Mouse (Mus musculus) forebrain, embryonic 16.5 days (tissue): ENCODE data around the gene Trim30b. TPM values are rescaled to one million over a fixed set of nuclear protein-coding genes. Genes with fewer than 3 reads are reported as not detected.
"Not testable (repeated sequence)": the region's sequence is repeated elsewhere in the genome, so short reads cannot be mapped to it uniquely, and the experiment has no call there.

Experiments used
- ATAC-seq: fragments of 200-750 bp; cut with Nextera tagmentation; 2 replicates; pipeline ENCODE4 v1.8.0; 2017; ENCODE audit warnings: mild to moderate bottlenecking, moderate library complexity
- H3K27ac ChIP-seq: fragments of 300-500 bp; sonication (generic); 2 replicates; pipeline ENCODE4 v1.5.1; 2014; ENCODE audit warnings: low read length, control low read depth
- H3K27me3 ChIP-seq: fragments of 300-500 bp; sonication (generic); replicated peaks from 2 replicates; pipeline ENCODE4 v1.6.1; 2014; ENCODE audit warnings: low read length; ENCODE audit not compliant: control insufficient read depth, insufficient read depth
- H3K36me3 ChIP-seq: fragments of 300-500 bp; sonication (generic); 2 replicates; pipeline ENCODE4 v1.6.1; 2014; ENCODE audit not compliant: control insufficient read depth, insufficient read depth
- H3K4me1 ChIP-seq: fragments of 300-500 bp; sonication (generic); replicated peaks from 2 replicates; pipeline ENCODE4 v1.6.1; 2014; ENCODE audit warnings: low read length; ENCODE audit not compliant: control insufficient read depth, insufficient read depth
- H3K4me2 ChIP-seq: fragments of 300-500 bp; sonication (generic); 2 replicates; pipeline ENCODE4 v1.6.1; 2014; ENCODE audit warnings: mild to moderate bottlenecking, low read length, control low read depth
- H3K4me3 ChIP-seq: fragments of 300-500 bp; sonication (generic); replicated peaks from 2 replicates; pipeline ENCODE4 v1.5.1; 2014; ENCODE audit warnings: mild to moderate bottlenecking, low read length, control low read depth
- H3K9ac ChIP-seq: fragments of 300-500 bp; sonication (generic); replicated peaks from 2 replicates; pipeline ENCODE4 v1.6.1; 2014; ENCODE audit warnings: low read depth, low read length, control low read depth
- H3K9me3 ChIP-seq: fragments of 300-500 bp; sonication (generic); 2 replicates; pipeline ENCODE4 v1.6.1; 2016; ENCODE audit warnings: low read length; ENCODE audit not compliant: control insufficient read depth
- whole genome bisulfite sequencing: fragments of 180-500 bp; shearing (Covaris S2); extraction: QIAGEN DNeasy Blood & Tissue Kit; methylation state at CpG from one replicate; pipeline ENCODE4 v1.1.7; 2014; 5-methylcytosine and 5-hydroxymethylcytosine counted together
- polyA plus RNA-seq: library from polyadenylated mRNA; unstranded; fragments of >200 nt; fragmentation: Nextera tagmentation; extraction: Ambion mirVana; gene quantifications from 2 replicates; pipeline ENCODE4 v1.2.1, GENCODE M21; 2015

The Trim30b gene
- polyA plus RNA-seq, 1 experiment from 2014 or later = not detected

- not testable (repeated sequence) for H3K4me3 ChIP-seq, ATAC-seq, H3K9me3 ChIP-seq, H3K4me2 ChIP-seq, H3K27me3 ChIP-seq, H3K27ac ChIP-seq, H3K9ac ChIP-seq, H3K36me3 ChIP-seq, H3K4me1 ChIP-seq
- 85% methylated on average over 2 of the region's 4 CpGs for WGBS
Measured at GRCm38 (mm10) chr7:104340744-104341143, 28.9 kb downstream of the Trim30b start.

GRCm38 (mm10) chr7:104335547-104335946 is 34.1 kb downstream of the Trim30b start:
- not testable (repeated sequence) for H3K9me3 ChIP-seq, H3K4me1 ChIP-seq, H3K9ac ChIP-seq, H3K4me2 ChIP-seq, ATAC-seq, H3K4me3 ChIP-seq, H3K36me3 ChIP-seq, H3K27me3 ChIP-seq, H3K27ac ChIP-seq
- WGBS = 91% methylated on average over 3 of the region's 3 CpGs

DNA sequence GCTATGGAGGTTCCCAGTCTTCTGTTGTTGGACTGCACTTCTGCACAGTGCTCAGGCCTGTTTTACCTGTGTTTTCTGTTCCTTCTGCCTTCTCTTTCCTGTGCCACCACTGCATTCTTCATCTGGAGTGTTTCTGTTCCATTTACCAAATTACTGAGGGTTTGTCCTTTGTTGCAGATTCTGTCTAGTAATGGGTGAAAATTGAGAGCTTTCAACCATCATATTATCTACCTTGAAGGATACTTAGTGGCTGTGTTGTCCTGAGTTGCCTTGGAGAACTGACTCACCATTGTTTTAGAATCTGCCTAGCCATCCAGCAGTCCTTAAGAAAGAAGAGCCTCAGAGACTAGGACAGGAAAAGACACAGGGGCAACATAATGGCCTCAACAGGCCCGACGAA is 40.5 kb downstream of the Trim30b start, which contains the start of gene Trim34b:
Trim34b (plus strand) TSS at position 301 of the 400 bp plus-strand sequence.
- WGBS = 94% methylated on average over 2 of the region's 2 CpGs
- not testable (repeated sequence) for H3K9ac ChIP-seq, H3K4me3 ChIP-seq, H3K9me3 ChIP-seq, H3K27me3 ChIP-seq, ATAC-seq, H3K4me2 ChIP-seq, H3K27ac ChIP-seq, H3K36me3 ChIP-seq, H3K4me1 ChIP-seq

- WGBS = 83% methylated on average over 9 of the region's 9 CpGs
Measured at GRCm38 (mm10) chr7:104322028-104322427, 47.7 kb downstream of the Trim30b start.

GRCm38 (mm10) chr7:104315369-104316080 is 54.2 kb downstream of the Trim30b start, which contains the start of gene Trim12a:
Gene Trim12a (minus strand): TSS chr7:104315466.
- H3K9me3 ChIP-seq, H3K27ac ChIP-seq, H3K9ac ChIP-seq, H3K4me1 ChIP-seq, H3K27me3 ChIP-seq, H3K36me3 ChIP-seq: not testable (repeated sequence)
- 25% methylated on average over 4 of the region's 4 CpGs for WGBS
- Histone ChIP-seq H3K4me3 (peak within 1 kb of the TSS; percentile 21), H3K4me2 (peak within 1 kb of the TSS; percentile 23)
- ATAC-seq = peak; percentile 52; the same call in 1 of the 2 replicates

More at GRCm38 (mm10) chr7:104322028-104322427, 47.7 kb downstream of the Trim30b start:
- H3K9me3 ChIP-seq = no peaks in the 10 kb centered on the region
- no peak overlapping the region for H3K4me3 ChIP-seq
- no peak overlapping the region for H3K4me2 ChIP-seq
- no peak overlapping the region for H3K27ac ChIP-seq
- ATAC-seq = no peak
- no peaks in the 10 kb centered on the region for H3K27me3 ChIP-seq
- H3K36me3 ChIP-seq = no peaks in the 10 kb centered on the region
- H3K4me1 ChIP-seq = no peaks in the 10 kb centered on the region
- no peak overlapping the region for H3K9ac ChIP-seq

DNA sequence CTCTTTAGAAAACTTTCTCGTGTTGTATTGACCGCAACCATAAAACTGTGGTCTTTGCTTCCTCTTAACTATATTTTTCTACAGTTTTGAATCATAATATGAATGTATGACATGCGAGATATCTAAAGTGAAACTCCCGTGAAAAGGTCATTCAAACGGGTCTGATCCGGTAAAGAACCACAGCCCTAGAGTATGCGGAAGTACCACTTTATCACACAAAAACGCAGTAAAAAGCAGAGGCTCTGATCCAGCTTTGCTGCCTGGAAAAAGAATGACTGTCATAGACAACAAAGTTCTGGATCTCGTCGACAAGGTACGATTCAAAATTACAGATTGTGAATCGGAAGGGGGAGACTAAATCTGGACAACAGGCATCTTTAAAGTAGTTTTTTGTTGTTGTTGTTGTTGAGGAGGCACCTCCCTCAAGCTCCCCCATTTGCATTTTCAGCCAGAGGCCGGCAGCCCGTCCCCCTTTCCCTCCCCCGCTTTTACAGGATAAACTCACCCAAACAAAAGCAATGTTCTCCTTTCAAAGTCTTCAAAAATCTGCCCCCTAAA is 54.8 kb downstream of the Trim30b start:
- no peaks in the 10 kb centered on the region for H3K27me3 ChIP-seq
- no peaks in the 10 kb centered on the region for H3K9me3 ChIP-seq
- peak overlapping the region; percentile 23 for H3K4me2 ChIP-seq
- no peaks in the 10 kb centered on the region for H3K36me3 ChIP-seq
- no peak for ATAC-seq
- H3K4me1 ChIP-seq = no peaks in the 10 kb centered on the region
- peak overlapping the region; percentile 21 for H3K4me3 ChIP-seq
- H3K9ac ChIP-seq = no peak overlapping the region
- WGBS = 15% methylated on average over 15 of the region's 15 CpGs
- no peak overlapping the region for H3K27ac ChIP-seq

Other genes with a start within 250 kb of the Trim30b start
- not detected in 2 replicates for gene Ubqln5, start 240.1 kb downstream of the Trim30b start, polyA plus RNA-seq
- not detected in 2 replicates for gene Olfr643, start 232.5 kb downstream of the Trim30b start, polyA plus RNA-seq
- 0.10 TPM in 1 of 2 replicates, not detected in the other for gene Ubqln3, start 226.6 kb downstream of the Trim30b start, polyA plus RNA-seq
- not detected in 2 replicates for gene Ubqlnl, start 219.3 kb downstream of the Trim30b start, polyA plus RNA-seq
- 2.1 TPM in 1 of 2 replicates, not detected in the other for gene Olfm5, start 205.1 kb downstream of the Trim30b start, polyA plus RNA-seq
- gene Olfr648, start 186.5 kb downstream of the Trim30b start, polyA plus RNA-seq = 0.45 and 0.81 TPM in 2 replicates
- not detected in 2 replicates for gene Olfr649, start 173.9 kb downstream of the Trim30b start, polyA plus RNA-seq
- gene Trim6, start 151.1 kb downstream of the Trim30b start, polyA plus RNA-seq = 0.31 and 0.61 TPM in 2 replicates
- 0.54 and 0.67 TPM in 2 replicates for gene Trim34a, start 125.4 kb downstream of the Trim30b start, polyA plus RNA-seq
- gene Trim5, start 81.8 kb downstream of the Trim30b start, polyA plus RNA-seq = 0.23 TPM in 1 of 2 replicates, not detected in the other
- gene Trim12a, start 54.4 kb downstream of the Trim30b start, polyA plus RNA-seq = 0.96 and 1.6 TPM in 2 replicates
- gene Trim34b, start 40.4 kb downstream of the Trim30b start, polyA plus RNA-seq = not detected in 2 replicates
- 1.1 and 1.2 TPM in 2 replicates for gene Trim12c, start 16.5 kb downstream of the Trim30b start, polyA plus RNA-seq
- gene Trim30c, start 31.0 kb upstream of the Trim30b start, polyA plus RNA-seq = not detected in 2 replicates
- gene Trim30a, start 95.3 kb upstream of the Trim30b start, polyA plus RNA-seq = 0.42 and 0.70 TPM in 2 replicates
- 0.15 and 0.42 TPM in 2 replicates for gene Trim30d, start 138.0 kb upstream of the Trim30b start, polyA plus RNA-seq
- gene Olfr651, start 180.2 kb upstream of the Trim30b start, polyA plus RNA-seq = not detected in 2 replicates
- gene Olfr652, start 191.0 kb upstream of the Trim30b start, polyA plus RNA-seq = not detected in 2 replicates
- not detected in 2 replicates for gene Olfr653, start 207.4 kb upstream of the Trim30b start, polyA plus RNA-seq
- not detected in 2 replicates for gene Olfr654, start 217.1 kb upstream of the Trim30b start, polyA plus RNA-seq
- not detected in 2 replicates for gene Olfr655, start 231.9 kb upstream of the Trim30b start, polyA plus RNA-seq
- not detected in 2 replicates for gene Olfr656, start 244.1 kb upstream of the Trim30b start, polyA plus RNA-seq